Mouse (Mus musculus): ENCODE results near the gene Ykt6. TPM values are rescaled to one million over a fixed set of nuclear protein-coding genes. Genes with fewer than 3 reads are reported as not detected.

Gene Ykt6
- polyA plus RNA-seq, 2 experiments = 9.6 to 18.7 TPM

- Histone ChIP-seq H3K27me3 (ENCODE audit: control insufficient read depth, insufficient read depth, low read length) (no peaks in the 10 kb centered on the region), H3K4me2 (ENCODE audit: low read depth) (no peak overlapping the region), H3K36me3 (replicated peaks; ENCODE audit: control insufficient read depth, insufficient read depth, low read depth) (no peaks in the 10 kb centered on the region), H3K27ac (no peak overlapping the region), H3K9ac (replicated peaks) (no peak overlapping the region), H3K4me3 (ENCODE audit: insufficient read depth in 1 of 2, low read depth in 2 of 2, low read length in 2 of 2) (no peak overlapping the region), H3K4me1 (replicated peaks; ENCODE audit: control insufficient read depth in 2 of 2, insufficient read depth in 2 of 2, low read length in 1 of 2) (no peaks in the 10 kb centered on the region), H3K9me3 (ENCODE audit: control insufficient read depth, low read length) (no peaks in the 10 kb centered on the region)
- TF ChIP-seq CTCF (IDR thresholded peaks at IDR 0.05; ENCODE audit: low read depth) (no peak), EP300 (IDR thresholded peaks at IDR 0.05; ENCODE audit: low read depth) (no peak)
- DNase-seq (ENCODE audit: low read depth in 3 of 3, low spot score in 3 of 3) (no peak), ATAC-seq (ENCODE audit: insufficient read depth) (no peak)
- 50% methylated on average over 9 of the region's 9 CpGs for WGBS (ENCODE audit: insufficient replicate concordance)
Observed at GRCm38 (mm10) chr11:6016797-6017395, 61.4 kb downstream of the Ykt6 start.

Other genes starting within 250 kb of the Ykt6 start
- gene Mrps24, start 240.0 kb upstream of the Ykt6 start, polyA plus RNA-seq (2012; rRNA removed) = 46.6 and 61.8 TPM in 2 replicates
- 130 TPM in 2 replicates for gene Mrps24, start 240.0 kb upstream of the Ykt6 start, polyA plus RNA-seq (2014; fragmentation: Nextera tagmentation; extraction: Ambion mirVana)
- 2.9 and 3.5 TPM in 2 replicates for gene Urgcp, start 193.3 kb upstream of the Ykt6 start, polyA plus RNA-seq (2012; rRNA removed)
- gene Urgcp, start 193.3 kb upstream of the Ykt6 start, polyA plus RNA-seq (2014; fragmentation: Nextera tagmentation; extraction: Ambion mirVana) = 4.7 and 6.3 TPM in 2 replicates
- 27.8 and 31.3 TPM in 2 replicates for gene Dbnl, start 167.2 kb upstream of the Ykt6 start, polyA plus RNA-seq (2012; rRNA removed)
- gene Dbnl, start 167.2 kb upstream of the Ykt6 start, polyA plus RNA-seq (2014; fragmentation: Nextera tagmentation; extraction: Ambion mirVana) = 35.9 and 39.7 TPM in 2 replicates
- 0.15 and 0.36 TPM in 2 replicates for gene Pgam2, start 152.0 kb upstream of the Ykt6 start, polyA plus RNA-seq (2012; rRNA removed)
- gene Pgam2, start 152.0 kb upstream of the Ykt6 start, polyA plus RNA-seq (2014; fragmentation: Nextera tagmentation; extraction: Ambion mirVana) = 1.2 and 1.5 TPM in 2 replicates
- gene Polm, start 117.7 kb upstream of the Ykt6 start, polyA plus RNA-seq (2012; rRNA removed) = 4.1 TPM in 2 replicates
- gene Polm, start 117.7 kb upstream of the Ykt6 start, polyA plus RNA-seq (2014; fragmentation: Nextera tagmentation; extraction: Ambion mirVana) = 1.5 and 2.1 TPM in 2 replicates
- gene Aebp1, start 93.7 kb upstream of the Ykt6 start, polyA plus RNA-seq (2012; rRNA removed) = 3.0 and 3.3 TPM in 2 replicates
- 4.2 and 4.5 TPM in 2 replicates for gene Aebp1, start 93.7 kb upstream of the Ykt6 start, polyA plus RNA-seq (2014; fragmentation: Nextera tagmentation; extraction: Ambion mirVana)
- 45.0 and 58.7 TPM in 2 replicates for gene Pold2, start 77.4 kb upstream of the Ykt6 start, polyA plus RNA-seq (2012; rRNA removed)
- 54.8 and 56.5 TPM in 2 replicates for gene Pold2, start 77.4 kb upstream of the Ykt6 start, polyA plus RNA-seq (2014; fragmentation: Nextera tagmentation; extraction: Ambion mirVana)
- 3.2 and 4.6 TPM in 2 replicates for gene Myl7, start 56.9 kb upstream of the Ykt6 start, polyA plus RNA-seq (2012; rRNA removed)
- 6.6 and 7.5 TPM in 2 replicates for gene Myl7, start 56.9 kb upstream of the Ykt6 start, polyA plus RNA-seq (2014; fragmentation: Nextera tagmentation; extraction: Ambion mirVana)
- gene Gck, start 5.6 kb upstream of the Ykt6 start, polyA plus RNA-seq (2012; rRNA removed) = 0.04 and 0.15 TPM in 2 replicates
- 0.08 and 0.20 TPM in 2 replicates for gene Gck, start 5.6 kb upstream of the Ykt6 start, polyA plus RNA-seq (2014; fragmentation: Nextera tagmentation; extraction: Ambion mirVana)
- 0.40 and 0.63 TPM in 2 replicates for gene Camk2b, start 110.7 kb downstream of the Ykt6 start, polyA plus RNA-seq (2012; rRNA removed)
- 0.40 and 0.55 TPM in 2 replicates for gene Camk2b, start 110.7 kb downstream of the Ykt6 start, polyA plus RNA-seq (2014; fragmentation: Nextera tagmentation; extraction: Ambion mirVana)
- gene A730071L15Rik, start 244.3 kb downstream of the Ykt6 start, polyA plus RNA-seq (2012; rRNA removed) = 0.04 and 0.05 TPM in 2 replicates
- not detected in 2 replicates for gene A730071L15Rik, start 244.3 kb downstream of the Ykt6 start, polyA plus RNA-seq (2014; fragmentation: Nextera tagmentation; extraction: Ambion mirVana)
- gene Nudcd3, start 244.7 kb downstream of the Ykt6 start, polyA plus RNA-seq (2012; rRNA removed) = 10.2 TPM in 2 replicates
- gene Nudcd3, start 244.7 kb downstream of the Ykt6 start, polyA plus RNA-seq (2014; fragmentation: Nextera tagmentation; extraction: Ambion mirVana) = 9.3 and 11.9 TPM in 2 replicates